Mouse (Mus musculus) midbrain, embryonic 15.5 days (tissue): ENCODE results near the gene Cyp46a1. TPM values are rescaled to one million over a fixed set of nuclear protein-coding genes. Genes with fewer than 3 reads are reported as not detected.

Source experiments
- ATAC-seq: fragments of 200-750 bp; cut with Nextera tagmentation; replicated peaks from 2 replicates; pipeline ENCODE4 v1.8.0; 2017; ENCODE audit warnings: moderate TSS enrichment
- H3K27ac ChIP-seq: fragments of 300-500 bp; sonication (generic); 2 replicates; pipeline ENCODE4 v1.5.1; 2015; ENCODE audit warnings: mild to moderate bottlenecking, inconsistent platforms
- H3K27me3 ChIP-seq: fragments of 300-500 bp; sonication (generic); replicated peaks from 2 replicates; pipeline ENCODE4 v1.6.1; 2015; ENCODE audit warnings: inconsistent platforms
- H3K36me3 ChIP-seq: fragments of 300-500 bp; sonication (generic); replicated peaks from 2 replicates; pipeline ENCODE4 v1.6.1; 2015; ENCODE audit warnings: inconsistent platforms
- H3K4me1 ChIP-seq: fragments of 300-500 bp; sonication (generic); 2 replicates; pipeline ENCODE4 v1.6.1; 2015; ENCODE audit warnings: inconsistent platforms
- H3K4me2 ChIP-seq: fragments of 300-500 bp; sonication (generic); 2 replicates; pipeline ENCODE4 v1.6.1; 2015; ENCODE audit warnings: inconsistent platforms, mild to moderate bottlenecking, moderate library complexity
- H3K4me3 ChIP-seq: fragments of 300-500 bp; sonication (generic); 2 replicates; pipeline ENCODE4 v1.5.1; 2015; ENCODE audit warnings: mild to moderate bottlenecking, inconsistent platforms
- H3K9ac ChIP-seq: fragments of 300-500 bp; sonication (generic); 2 replicates; pipeline ENCODE4 v1.6.1; 2015; ENCODE audit warnings: mild to moderate bottlenecking, inconsistent platforms
- H3K9me3 ChIP-seq: fragments of 300-500 bp; sonication (generic); 2 replicates; pipeline ENCODE4 v1.6.1; 2016; ENCODE audit warnings: inconsistent platforms
- WGBS: fragments of 180-500 bp; shearing (Covaris S2); methylation state at CpG from one replicate; pipeline ENCODE4 v1.1.7; 2015; ENCODE audit warnings: mixed read lengths; 5-methylcytosine and 5-hydroxymethylcytosine counted together
- polyA plus RNA-seq: library from polyadenylated mRNA; unstranded; fragments of >200 nt; fragmentation: Nextera tagmentation; extraction: Ambion mirVana; gene quantifications from 2 replicates; pipeline ENCODE4 v1.2.1, GENCODE M21; 2015

Cyp46a1 gene
- polyA plus RNA-seq: 23.6 and 24.9 TPM in 2 replicates

- no peaks in the 10 kb centered on the region for H3K9me3 ChIP-seq
- H3K27me3 ChIP-seq: no peaks in the 10 kb centered on the region
- peaks cover 16% of the 10 kb centered on the region for H3K4me1 ChIP-seq
- peak within 1 kb of the TSS; percentile 78 for H3K27ac ChIP-seq
- H3K9ac ChIP-seq: peak within 1 kb of the TSS; percentile 67
- no peaks in the 10 kb centered on the region for H3K36me3 ChIP-seq
- peak; percentile 93 for ATAC-seq
- peak within 1 kb of the TSS; percentile 99 for H3K4me2 ChIP-seq
- peak within 1 kb of the TSS; percentile 76 for H3K4me3 ChIP-seq
- 0% methylated on average over 40 of the region's 56 CpGs for WGBS
These were observed at the start of gene Cyp46a1 for GRCm38 (mm10) chr12:108333895-108334445. Gene Cyp46a1, plus strand, starts transcription at chr12:108334381.

- H3K27ac ChIP-seq: peak overlapping the region; percentile 67
- H3K36me3 ChIP-seq: no peaks in the 10 kb centered on the region
- WGBS: 29% methylated on average over 14 of the region's 14 CpGs
- peak overlapping the region; percentile 34 for H3K4me2 ChIP-seq
- H3K4me1 ChIP-seq: peaks cover 20% of the 10 kb centered on the region
- H3K9ac ChIP-seq: peak overlapping the region; percentile 12; the same call in 1 of the 2 replicates
- peak; percentile 61 for ATAC-seq
- H3K4me3 ChIP-seq: no peak overlapping the region
- H3K9me3 ChIP-seq: no peaks in the 10 kb centered on the region
- H3K27me3 ChIP-seq: no peaks in the 10 kb centered on the region
These were observed 49.5 kb upstream of the Cyp46a1 start for GRCm38 (mm10) chr12:108284455-108285224.

GRCm38 (mm10) chr12:108285225-108286011, 48.8 kb upstream of the Cyp46a1 start:
- H3K4me2 ChIP-seq: peak overlapping the region; percentile 34
- peaks cover 20% of the 10 kb centered on the region for H3K4me1 ChIP-seq
- peak overlapping the region; percentile 67 for H3K27ac ChIP-seq
- peak; percentile 45 for ATAC-seq
- H3K36me3 ChIP-seq: no peaks in the 10 kb centered on the region
- peak overlapping the region; percentile 12; the same call in 1 of the 2 replicates for H3K9ac ChIP-seq
- H3K27me3 ChIP-seq: no peaks in the 10 kb centered on the region
- no peak overlapping the region for H3K4me3 ChIP-seq
- H3K9me3 ChIP-seq: no peaks in the 10 kb centered on the region
- 19% methylated on average over 11 of the region's 11 CpGs for WGBS

DNA sequence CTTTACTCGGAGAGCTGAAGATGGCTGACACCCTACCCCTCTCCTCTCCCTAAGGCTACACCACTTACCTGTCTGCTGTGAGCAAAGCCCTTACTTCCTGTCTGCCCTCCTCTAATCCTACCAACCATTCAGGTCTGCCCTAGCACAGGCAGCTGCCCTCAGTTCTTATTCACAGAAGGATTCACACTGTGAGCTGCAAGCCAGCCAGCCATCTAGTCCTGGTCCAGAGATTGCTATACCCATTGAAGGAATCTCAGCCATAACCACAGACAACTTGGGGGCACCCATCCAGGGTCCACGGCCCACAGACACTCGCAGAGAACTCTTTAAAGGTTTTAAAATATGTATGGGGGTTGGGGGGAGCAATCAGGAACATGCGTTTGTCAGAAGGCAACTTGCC, 47.8 kb upstream of the Cyp46a1 start:
- peaks cover 20% of the 10 kb centered on the region for H3K4me1 ChIP-seq
- ATAC-seq: no peak
- no peak overlapping the region for H3K4me2 ChIP-seq
- 86% methylated on average over 4 of the region's 4 CpGs for WGBS
- H3K36me3 ChIP-seq: no peaks in the 10 kb centered on the region
- no peaks in the 10 kb centered on the region for H3K27me3 ChIP-seq
- H3K9me3 ChIP-seq: no peaks in the 10 kb centered on the region
- no peak overlapping the region for H3K27ac ChIP-seq
- H3K9ac ChIP-seq: no peak overlapping the region
- H3K4me3 ChIP-seq: no peak overlapping the region

DNA sequence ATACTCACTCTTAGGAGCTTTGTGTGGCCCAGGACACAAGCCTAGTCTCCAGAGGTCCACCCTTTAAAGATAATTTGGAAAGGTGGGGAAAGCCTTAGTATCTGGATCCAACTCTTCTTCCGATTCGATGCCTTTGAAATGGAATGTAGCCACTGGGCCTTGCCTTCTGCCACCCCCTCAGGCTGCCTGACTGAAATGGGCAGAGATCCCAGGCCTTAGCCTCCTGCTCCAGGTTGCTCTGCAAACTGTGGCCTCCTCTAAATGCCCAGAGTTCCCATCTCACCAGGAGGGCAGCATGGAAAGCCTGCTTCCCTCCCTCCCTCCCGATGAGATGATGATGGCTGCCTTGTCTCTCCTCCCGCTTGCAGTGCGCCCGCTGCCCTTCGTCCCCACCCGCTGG, 47.2 kb upstream of the Cyp46a1 start:
- Histone ChIP-seq H3K9ac (no peak overlapping the region), H3K4me1 (peaks cover 20% of the 10 kb centered on the region), H3K4me3 (no peak overlapping the region), H3K27me3 (no peaks in the 10 kb centered on the region), H3K27ac (no peak overlapping the region), H3K4me2 (no peak overlapping the region), H3K36me3 (no peaks in the 10 kb centered on the region), H3K9me3 (no peaks in the 10 kb centered on the region)
- WGBS: 86% methylated on average over 7 of the region's 8 CpGs
- no peak for ATAC-seq

GRCm38 (mm10) chr12:108288127-108288880, 45.9 kb upstream of the Cyp46a1 start:
- ATAC-seq: no peak
- no peaks in the 10 kb centered on the region for H3K27me3 ChIP-seq
- no peak overlapping the region for H3K9ac ChIP-seq
- 77% methylated on average over 19 of the region's 19 CpGs for WGBS
- peaks cover 29% of the 10 kb centered on the region for H3K4me1 ChIP-seq
- no peak overlapping the region for H3K4me2 ChIP-seq
- no peaks in the 10 kb centered on the region for H3K9me3 ChIP-seq
- no peak overlapping the region for H3K27ac ChIP-seq
- no peaks in the 10 kb centered on the region for H3K36me3 ChIP-seq
- no peak overlapping the region for H3K4me3 ChIP-seq

GRCm38 (mm10) chr12:108292419-108292818, 41.8 kb upstream of the Cyp46a1 start:
- Histone ChIP-seq H3K27me3 (no peaks in the 10 kb centered on the region), H3K4me3 (0 out of 2 replicates have a peak overlapping the region, but pooled peaks have one; percentile 8), H3K27ac (0 out of 2 replicates have a peak overlapping the region, but pooled peaks have one; percentile 18), H3K4me2 (peak overlapping the region; percentile 38), H3K9ac (no peak overlapping the region), H3K36me3 (no peaks in the 10 kb centered on the region), H3K9me3 (no peaks in the 10 kb centered on the region), H3K4me1 (peaks cover 10% of the 10 kb centered on the region)
- peak; percentile 83 for ATAC-seq
- 8% methylated on average over 9 of the region's 9 CpGs for WGBS

- H3K4me3 ChIP-seq: 0 out of 2 replicates have a peak overlapping the region, but pooled peaks have one; percentile 8
- H3K4me1 ChIP-seq: peaks cover 10% of the 10 kb centered on the region
- no peaks in the 10 kb centered on the region for H3K27me3 ChIP-seq
- peak; percentile 75 for ATAC-seq
- H3K36me3 ChIP-seq: no peaks in the 10 kb centered on the region
- H3K9me3 ChIP-seq: no peaks in the 10 kb centered on the region
- H3K4me2 ChIP-seq: peak overlapping the region; percentile 38
- H3K27ac ChIP-seq: 0 out of 2 replicates have a peak overlapping the region, but pooled peaks have one; percentile 18
- 7% methylated on average over 8 of the region's 8 CpGs for WGBS
- H3K9ac ChIP-seq: no peak overlapping the region
These were observed 41.2 kb upstream of the Cyp46a1 start for GRCm38 (mm10) chr12:108292957-108293356.

DNA sequence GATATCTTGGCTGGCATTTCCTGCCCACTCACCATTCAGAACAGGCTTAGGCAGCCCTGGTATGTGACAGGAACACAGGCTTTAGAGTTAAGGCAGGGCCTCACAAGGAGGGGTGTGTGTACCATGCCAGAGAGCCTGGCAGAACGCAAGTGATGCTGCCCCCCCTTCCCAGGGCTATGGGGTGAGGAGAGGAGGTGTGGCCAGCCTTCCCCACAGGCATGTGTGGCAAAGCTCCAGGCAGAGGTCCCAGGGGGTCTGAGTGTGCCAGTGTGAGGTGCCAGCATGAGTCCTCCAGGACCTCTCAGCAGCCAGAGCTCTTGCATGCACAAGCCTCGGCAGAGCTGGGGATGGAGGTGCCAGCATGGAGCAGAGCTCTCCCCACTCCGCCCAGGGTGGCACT, 39.6 kb upstream of the Cyp46a1 start:
- no peak overlapping the region for H3K9ac ChIP-seq
- ATAC-seq: 0 out of 2 replicates have a peak, but pooled peaks have one; percentile 17

DNA sequence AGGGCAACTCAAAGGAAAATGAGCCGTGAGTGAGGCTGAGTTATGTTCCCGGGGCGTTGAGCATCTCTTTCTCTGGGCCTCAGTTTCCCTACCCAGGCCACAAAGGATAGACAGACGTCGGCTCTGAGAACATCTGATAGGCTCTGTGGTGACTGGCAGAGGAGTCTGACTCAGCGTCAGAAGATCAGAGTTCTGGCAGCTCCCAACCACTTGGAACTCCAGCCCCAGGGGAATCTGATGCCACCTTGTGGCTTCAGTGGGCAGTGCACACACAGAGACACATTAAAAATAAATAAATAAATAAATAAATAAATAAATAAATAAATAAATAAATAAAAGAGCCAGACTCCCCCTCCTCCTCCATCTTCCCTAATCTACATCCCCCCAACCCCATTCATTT, 37.1 kb upstream of the Cyp46a1 start:
- WGBS: 86% methylated on average over 6 of the region's 6 CpGs
- H3K4me1 ChIP-seq: peaks cover 9% of the 10 kb centered on the region
- no peak for ATAC-seq

More for the DNA sequence above, 39.6 kb upstream of the Cyp46a1 start:
- 71% methylated on average over 3 of the region's 3 CpGs for WGBS
- Histone ChIP-seq H3K4me3 (no peak overlapping the region), H3K27ac (no peak overlapping the region), H3K9me3 (no peaks in the 10 kb centered on the region), H3K36me3 (no peaks in the 10 kb centered on the region), H3K27me3 (no peaks in the 10 kb centered on the region), H3K4me2 (no peak overlapping the region), H3K4me1 (peaks cover 10% of the 10 kb centered on the region)

GRCm38 (mm10) chr12:108301006-108301405, 33.2 kb upstream of the Cyp46a1 start:
- no peak overlapping the region for H3K4me2 ChIP-seq
- H3K27ac ChIP-seq: no peak overlapping the region
- H3K27me3 ChIP-seq: peaks cover 5% of the 10 kb centered on the region; the same call in 1 of the 2 replicates
- no peak for ATAC-seq
- no peak overlapping the region for H3K4me3 ChIP-seq
- 77% methylated on average over 6 of the region's 6 CpGs for WGBS
- no peaks in the 10 kb centered on the region for H3K9me3 ChIP-seq
- no peaks in the 10 kb centered on the region for H3K36me3 ChIP-seq
- no peak overlapping the region for H3K9ac ChIP-seq
- H3K4me1 ChIP-seq: peaks cover 5% of the 10 kb centered on the region; the same call in 1 of the 2 replicates

More for the DNA sequence above, 37.1 kb upstream of the Cyp46a1 start:
- Histone ChIP-seq H3K9me3 (no peaks in the 10 kb centered on the region), H3K9ac (no peak overlapping the region), H3K27ac (no peak overlapping the region), H3K4me3 (no peak overlapping the region), H3K4me2 (no peak overlapping the region), H3K27me3 (no peaks in the 10 kb centered on the region), H3K36me3 (no peaks in the 10 kb centered on the region)
